Mouse (Mus musculus) midbrain, embryonic 10.5 days (tissue): ENCODE measurements around the gene Tas2r135. TPM values are rescaled to one million over a fixed set of nuclear protein-coding genes. Genes with fewer than 3 reads are reported as not detected.

Experiments used
- DNase-seq: peaks from one replicate; pipeline ENCODE4 v3.0.0-alpha.2; 2017; ENCODE audit warnings: low spot score
- H3K27ac ChIP-seq: fragments of 300-500 bp; sonication (generic); replicated peaks from 2 replicates; pipeline ENCODE4 v1.5.1; 2016; ENCODE audit warnings: mild to moderate bottlenecking
- H3K27me3 ChIP-seq: fragments of 300-500 bp; sonication (generic); 2 replicates; pipeline ENCODE4 v1.6.1; 2016; ENCODE audit warnings: low read depth, mild to moderate bottlenecking; ENCODE audit not compliant: poor library complexity, severe bottlenecking
- H3K36me3 ChIP-seq: fragments of 300-500 bp; sonication (generic); 2 replicates; pipeline ENCODE4 v1.6.1; 2016; ENCODE audit warnings: mild to moderate bottlenecking, moderate library complexity
- H3K4me1 ChIP-seq: fragments of 300-500 bp; sonication (generic); 2 replicates; pipeline ENCODE4 v1.6.1; 2016
- H3K4me3 ChIP-seq: fragments of 300-500 bp; sonication (generic); 2 replicates; pipeline ENCODE4 v1.5.1; 2016; ENCODE audit warnings: mild to moderate bottlenecking, moderate library complexity
- H3K9me3 ChIP-seq: fragments of 300-500 bp; sonication (generic); replicated peaks from 2 replicates; pipeline ENCODE4 v1.6.1; 2016; ENCODE audit warnings: mild to moderate bottlenecking
- WGBS: fragments of 180-500 bp; shearing (Covaris S2); methylation state at CpG from one replicate; pipeline ENCODE4 v1.1.7; 2016; 5-methylcytosine and 5-hydroxymethylcytosine counted together
- polyA plus RNA-seq: library from polyadenylated mRNA; unstranded; fragments of >200 nt; fragmentation: Nextera tagmentation; extraction: Ambion mirVana; gene quantifications from 2 replicates; pipeline ENCODE4 v1.2.1, GENCODE M21; 2016

Gene Tas2r135
- polyA plus RNA-seq: not detected in 2 replicates

GRCm38 (mm10) chr6:42405134-42405533 is at the start of gene Tas2r135:
TSS of gene Tas2r135 (plus strand) at chr6:42405434.
- H3K9me3 ChIP-seq: no peaks in the 10 kb centered on the region
- H3K36me3 ChIP-seq: no peaks in the 10 kb centered on the region
- H3K4me3 ChIP-seq: no peak within 1 kb of the TSS
- no peaks in the 10 kb centered on the region for H3K27me3 ChIP-seq
- no peaks in the 10 kb centered on the region for H3K4me1 ChIP-seq
- no peak for DNase-seq
- H3K27ac ChIP-seq: no peak within 1 kb of the TSS
- 93% methylated on average over 2 of the region's 2 CpGs for WGBS

- Histone ChIP-seq H3K36me3 (peaks cover 97% of the 10 kb centered on the region), H3K27ac (no peak overlapping the region), H3K4me3 (no peak overlapping the region), H3K27me3 (no peaks in the 10 kb centered on the region), H3K9me3 (no peaks in the 10 kb centered on the region), H3K4me1 (peaks cover 32% of the 10 kb centered on the region)
- 93% methylated on average over 13 of the region's 13 CpGs for WGBS
- no peak for DNase-seq
Observed at GRCm38 (mm10) chr6:42355794-42356600, 49.2 kb upstream of the Tas2r135 start.

GRCm38 (mm10) chr6:42356913-42357312 is 48.3 kb upstream of the Tas2r135 start:
- 97% methylated on average over 5 of the region's 5 CpGs for WGBS
- DNase-seq: no peak
- no peak overlapping the region for H3K4me3 ChIP-seq
- H3K27ac ChIP-seq: no peak overlapping the region
- H3K36me3 ChIP-seq: peaks cover 96% of the 10 kb centered on the region
- no peaks in the 10 kb centered on the region for H3K27me3 ChIP-seq
- no peaks in the 10 kb centered on the region for H3K9me3 ChIP-seq
- H3K4me1 ChIP-seq: peaks cover 23% of the 10 kb centered on the region

GRCm38 (mm10) chr6:42357901-42358300 is 47.3 kb upstream of the Tas2r135 start:
- WGBS: 66% methylated on average over 6 of the region's 6 CpGs
- Histone ChIP-seq H3K27ac (no peak overlapping the region), H3K4me3 (no peak overlapping the region), H3K36me3 (peaks cover 87% of the 10 kb centered on the region), H3K4me1 (peaks cover 22% of the 10 kb centered on the region), H3K9me3 (no peaks in the 10 kb centered on the region), H3K27me3 (no peaks in the 10 kb centered on the region)
- DNase-seq: no peak

GRCm38 (mm10) chr6:42358901-42359300 is 46.3 kb upstream of the Tas2r135 start:
- H3K36me3 ChIP-seq: peaks cover 77% of the 10 kb centered on the region
- no peak for DNase-seq
- WGBS: 94% methylated on average over 12 of the region's 12 CpGs
- no peaks in the 10 kb centered on the region for H3K9me3 ChIP-seq
- H3K27me3 ChIP-seq: no peaks in the 10 kb centered on the region
- no peak overlapping the region for H3K27ac ChIP-seq
- peaks cover 18% of the 10 kb centered on the region for H3K4me1 ChIP-seq
- no peak overlapping the region for H3K4me3 ChIP-seq

- H3K4me1 ChIP-seq: peaks cover 13% of the 10 kb centered on the region; the same call in 1 of the 2 replicates
- DNase-seq: no peak
- 78% methylated on average over 9 of the region's 9 CpGs for WGBS
- H3K4me3 ChIP-seq: no peak overlapping the region
- H3K9me3 ChIP-seq: no peaks in the 10 kb centered on the region
- peaks cover 70% of the 10 kb centered on the region for H3K36me3 ChIP-seq
- H3K27ac ChIP-seq: no peak overlapping the region
- no peaks in the 10 kb centered on the region for H3K27me3 ChIP-seq
Observed at GRCm38 (mm10) chr6:42359364-42360147, 45.7 kb upstream of the Tas2r135 start.

GRCm38 (mm10) chr6:42360231-42360840 is 44.9 kb upstream of the Tas2r135 start:
- WGBS: 94% methylated on average over 6 of the region's 6 CpGs
- Histone ChIP-seq H3K9me3 (no peaks in the 10 kb centered on the region), H3K27ac (no peak overlapping the region), H3K27me3 (no peaks in the 10 kb centered on the region), H3K36me3 (peaks cover 62% of the 10 kb centered on the region), H3K4me1 (peaks cover 13% of the 10 kb centered on the region; the same call in 1 of the 2 replicates), H3K4me3 (no peak overlapping the region)
- no peak for DNase-seq

- WGBS: 95% methylated on average over 13 of the region's 13 CpGs
- Histone ChIP-seq H3K4me1 (peaks cover 13% of the 10 kb centered on the region; the same call in 1 of the 2 replicates), H3K36me3 (peaks cover 53% of the 10 kb centered on the region), H3K27me3 (no peaks in the 10 kb centered on the region), H3K4me3 (no peak overlapping the region), H3K9me3 (no peaks in the 10 kb centered on the region), H3K27ac (no peak overlapping the region)
- DNase-seq: no peak
Observed at GRCm38 (mm10) chr6:42361041-42361895, 44.0 kb upstream of the Tas2r135 start.

- H3K27me3 ChIP-seq: no peaks in the 10 kb centered on the region
Observed at GRCm38 (mm10) chr6:42362074-42362473, 43.2 kb upstream of the Tas2r135 start.

GRCm38 (mm10) chr6:42362497-42362896 is 42.7 kb upstream of the Tas2r135 start:
- DNase-seq: no peak
- H3K27ac ChIP-seq: 0 out of 2 replicates have a peak overlapping the region, but pooled peaks have one; percentile 18
- peaks cover 41% of the 10 kb centered on the region for H3K36me3 ChIP-seq
- no peaks in the 10 kb centered on the region for H3K9me3 ChIP-seq
- no peaks in the 10 kb centered on the region for H3K27me3 ChIP-seq
- peaks cover 13% of the 10 kb centered on the region; the same call in 1 of the 2 replicates for H3K4me1 ChIP-seq
- no peak overlapping the region for H3K4me3 ChIP-seq
- 68% methylated on average over 1 of the region's 1 CpGs for WGBS

More at GRCm38 (mm10) chr6:42362074-42362473, 43.2 kb upstream of the Tas2r135 start:
- WGBS: 68% methylated on average over 1 of the region's 1 CpGs
- no peak for DNase-seq
- Histone ChIP-seq H3K4me3 (no peak overlapping the region), H3K27ac (no peak overlapping the region), H3K9me3 (no peaks in the 10 kb centered on the region), H3K36me3 (peaks cover 45% of the 10 kb centered on the region), H3K4me1 (peaks cover 13% of the 10 kb centered on the region; the same call in 1 of the 2 replicates)

- Histone ChIP-seq H3K4me3 (no peak overlapping the region), H3K27ac (no peak overlapping the region), H3K4me1 (peaks cover 9% of the 10 kb centered on the region; the same call in 1 of the 2 replicates), H3K36me3 (peaks cover 36% of the 10 kb centered on the region), H3K27me3 (no peaks in the 10 kb centered on the region), H3K9me3 (no peaks in the 10 kb centered on the region)
- 70% methylated on average over 3 of the region's 3 CpGs for WGBS
- DNase-seq: no peak
Observed at GRCm38 (mm10) chr6:42362974-42363373, 42.3 kb upstream of the Tas2r135 start.

- Histone ChIP-seq H3K27ac (no peak overlapping the region), H3K27me3 (no peaks in the 10 kb centered on the region)
Observed at GRCm38 (mm10) chr6:42364066-42364465, 41.2 kb upstream of the Tas2r135 start.

More at GRCm38 (mm10) chr6:42364066-42364465, 41.2 kb upstream of the Tas2r135 start:
- no peak overlapping the region for H3K4me3 ChIP-seq
- H3K4me1 ChIP-seq: peaks cover 9% of the 10 kb centered on the region; the same call in 1 of the 2 replicates
- H3K36me3 ChIP-seq: peaks cover 25% of the 10 kb centered on the region
- WGBS: 90% methylated on average over 4 of the region's 4 CpGs
- DNase-seq: no peak
- no peaks in the 10 kb centered on the region for H3K9me3 ChIP-seq
